Mouse (Mus musculus): ENCODE data around the gene Alg1.
A peak's percentile ranks its signal among the peaks of the same experiment; 100 is the strongest.

Gene Alg1

GRCm38 (mm10) chr16:5232982-5233381, 439 bp upstream of the Alg1 start:
- no peak for DNase-seq (ENCODE audit: low read depth, low spot score)

- no peak for DNase-seq (ENCODE audit: low read depth, low spot score)
Measured at GRCm38 (mm10) chr16:5242355-5242754, 8.9 kb downstream of the Alg1 start.

- no peak for DNase-seq (ENCODE audit: low read depth, low spot score)
Measured at GRCm38 (mm10) chr16:5242882-5243281, 9.5 kb downstream of the Alg1 start.

GRCm38 (mm10) chr16:5244411-5244810, 11.0 kb downstream of the Alg1 start:
- peak; percentile 67 for DNase-seq (ENCODE audit: low read depth, low spot score)

GRCm38 (mm10) chr16:5250891-5251290, 17.5 kb downstream of the Alg1 start:
- DNase-seq (ENCODE audit: low read depth, low spot score): no peak

GRCm38 (mm10) chr16:5252260-5252659, 18.8 kb downstream of the Alg1 start:
- DNase-seq (ENCODE audit: low read depth, low spot score): no peak

- peak; percentile 84 for DNase-seq (ENCODE audit: low read depth, low spot score)
Measured at GRCm38 (mm10) chr16:5254346-5255025, 21.1 kb downstream of the Alg1 start.

GRCm38 (mm10) chr16:5255081-5255740, 21.8 kb downstream of the Alg1 start:
- peak; percentile 19 for DNase-seq (ENCODE audit: low read depth, low spot score)

GRCm38 (mm10) chr16:5255779-5256496, 22.5 kb downstream of the Alg1 start, which contains the start of gene Eef2kmt:
Gene Eef2kmt, minus strand, starts transcription at chr16:5255983.
- DNase-seq (ENCODE audit: low read depth, low spot score): peak; percentile 98

- no peak for DNase-seq (ENCODE audit: low read depth, low spot score)
Measured at GRCm38 (mm10) chr16:5263156-5263555, 29.7 kb downstream of the Alg1 start.

GRCm38 (mm10) chr16:5263926-5264325, 30.5 kb downstream of the Alg1 start:
- no peak for DNase-seq (ENCODE audit: low read depth, low spot score)

- DNase-seq (ENCODE audit: low read depth, low spot score): no peak
Measured at GRCm38 (mm10) chr16:5271411-5272035, 38.1 kb downstream of the Alg1 start.

GRCm38 (mm10) chr16:5272371-5272770, 39.0 kb downstream of the Alg1 start:
- no peak for DNase-seq (ENCODE audit: low read depth, low spot score)

GRCm38 (mm10) chr16:5279571-5280222, 46.3 kb downstream of the Alg1 start:
- no peak for DNase-seq (ENCODE audit: low read depth, low spot score)

- DNase-seq (ENCODE audit: low read depth, low spot score): no peak
Measured at GRCm38 (mm10) chr16:5282686-5283085, 49.3 kb downstream of the Alg1 start.

- DNase-seq (ENCODE audit: low read depth, low spot score): no peak
Measured at GRCm38 (mm10) chr16:5285376-5285775, 52.0 kb downstream of the Alg1 start.
